In the genomic region with DNA sequence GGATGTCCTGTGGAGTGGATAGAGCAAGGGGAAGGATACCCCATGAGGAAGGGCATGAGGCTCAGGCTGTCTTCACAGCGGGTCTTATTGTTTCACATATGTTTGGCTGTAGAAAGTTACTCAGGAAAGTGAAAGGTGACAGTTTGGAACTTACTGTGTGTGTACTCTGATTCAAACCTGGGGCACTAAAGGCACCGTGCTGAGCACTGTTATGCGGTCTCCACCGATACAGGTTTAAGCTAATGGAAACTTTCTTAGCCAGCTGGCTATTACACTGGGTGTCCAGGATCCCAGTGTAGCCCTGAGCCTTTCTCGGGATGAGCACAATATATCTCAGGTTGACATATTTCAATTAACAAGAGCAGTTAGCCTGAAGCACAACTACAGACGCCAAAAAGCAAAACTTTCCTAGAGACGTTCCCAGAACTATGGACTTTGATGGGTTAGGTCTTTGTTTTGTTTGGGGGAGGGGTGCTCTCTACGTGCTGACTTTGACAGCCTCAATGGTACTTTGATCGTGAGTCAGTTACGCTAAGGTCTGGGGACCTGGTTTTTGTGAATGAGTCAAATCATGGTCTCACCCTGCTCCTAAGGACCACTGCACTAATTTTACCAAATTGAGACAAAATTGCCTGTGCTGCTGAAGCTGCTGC, we compare ENCODE assay signal across 13 mouse cellular contexts. TPM values are rescaled to one million over a fixed set of nuclear protein-coding genes. Genes with fewer than 3 reads are reported as not detected.
"Had no signal": no experiment of that assay in that cellular context is flagged by ENCODE, and none has a peak within 500 bp of the region (broad histone marks: within the 10 kb centered on the region; RNA-seq: fewer than 3 reads in every experiment).

No protein-coding gene starts in this region.

- H3K36me3 ChIP-seq: limb, embryonic 10.5 days; midbrain, embryonic 13.5 days had no signal

- H3K9ac ChIP-seq: midbrain, embryonic 13.5 days had no signal

- H3K27ac ChIP-seq: left cerebral cortex, adult 2 months; limb, embryonic 10.5 days; midbrain, embryonic 13.5 days; stomach, postnatal 0 days had no signal

- DNase-seq: kidney, adult 11 months; lung, adult 2 months; lung, postnatal 36 days; right cerebral cortex, adult 18-20 months; thymus, adult 18-20 months; thymus, postnatal 14 days had no signal

- H3K4me2 ChIP-seq: midbrain, embryonic 13.5 days had no signal

- H3K4me1 ChIP-seq: midbrain, embryonic 13.5 days had no signal

- H3K27me3 ChIP-seq: midbrain, embryonic 13.5 days had no signal

- H3K9me3 ChIP-seq: limb, embryonic 10.5 days; midbrain, embryonic 13.5 days had no signal

- ATAC-seq: lung, postnatal 0 days; midbrain, embryonic 13.5 days had no signal

- H3K4me3 ChIP-seq: left cerebral cortex, adult 2 months; limb, embryonic 10.5 days; midbrain, embryonic 13.5 days had no signal

RNA-seq across cellular contexts. Expression of a gene that starts 7.1 kb away (rescaled TPM):
- total RNA-seq: midbrain, postnatal 0 days had no signal

RNA-seq across cellular contexts. Expression of a gene that starts 42.1 kb away (rescaled TPM):
- total RNA-seq: megakaryocyte progenitor cell, adult 5-6 weeks had no signal
